Mouse (Mus musculus): ENCODE measurements at regions not wholly inside any gene's neighbourhood (a gene's known extent, or its start where the extent isn't known, plus 50 kb on each side); places are given as distances from the start of the nearest gene placed in this dataset.

GRCm38 (mm10) chr17:87530818-87531410 lies 84.2 kb upstream of the Calm2 start:
- peak in 1 of 2 experiments; percentile 6 for DNase-seq (ENCODE audit: extremely low spot score in 1 of 2, low spot score in 1 of 2)

GRCm38 (mm10) chr17:87531411-87532157 lies 84.8 kb upstream of the Calm2 start:
- peak in 1 of 2 experiments; percentile 36 for DNase-seq (ENCODE audit: extremely low spot score in 1 of 2, low spot score in 1 of 2)

- DNase-seq (ENCODE audit: extremely low spot score in 1 of 2, low spot score in 1 of 2), result peak in 1 of 2 experiments; percentile 22
Measured at GRCm38 (mm10) chr17:87532158-87532545, 85.4 kb upstream of the Calm2 start.

- peak in 1 of 2 experiments; percentile 14 for DNase-seq (ENCODE audit: extremely low spot score in 1 of 2, low spot score in 1 of 2)
Measured at GRCm38 (mm10) chr17:87532762-87533161, 86.0 kb upstream of the Calm2 start.

- no peak for DNase-seq (ENCODE audit: extremely low spot score in 1 of 2, low spot score in 1 of 2)
Measured at GRCm38 (mm10) chr17:87549568-87549967, 86.2 kb upstream of the Epcam start.

- DNase-seq (ENCODE audit: extremely low spot score in 1 of 2, low spot score in 1 of 2), result no peak
Measured at GRCm38 (mm10) chr17:87550518-87551164, 85.1 kb upstream of the Epcam start.

GRCm38 (mm10) chr17:87554561-87554960 lies 81.2 kb upstream of the Epcam start:
- DNase-seq (ENCODE audit: extremely low spot score in 1 of 2, low spot score in 1 of 2), result no peak

- DNase-seq (ENCODE audit: extremely low spot score in 1 of 2, low spot score in 1 of 2), result no peak
Measured at GRCm38 (mm10) chr17:87558419-87558818, 77.4 kb upstream of the Epcam start.

GRCm38 (mm10) chr17:87559641-87560040 lies 76.1 kb upstream of the Epcam start:
- no peak for DNase-seq (ENCODE audit: extremely low spot score in 1 of 2, low spot score in 1 of 2)

GRCm38 (mm10) chr17:87560923-87561322 lies 74.9 kb upstream of the Epcam start:
- no peak for DNase-seq (ENCODE audit: extremely low spot score in 1 of 2, low spot score in 1 of 2)

GRCm38 (mm10) chr17:87563375-87563774 lies 72.4 kb upstream of the Epcam start:
- peak in 1 of 2 experiments; percentile 31 for DNase-seq (ENCODE audit: extremely low spot score in 1 of 2, low spot score in 1 of 2)

GRCm38 (mm10) chr17:87565631-87566030 lies 70.1 kb upstream of the Epcam start:
- no peak for DNase-seq (ENCODE audit: extremely low spot score in 1 of 2, low spot score in 1 of 2)

GRCm38 (mm10) chr17:87566296-87566695 lies 69.5 kb upstream of the Epcam start:
- DNase-seq (ENCODE audit: extremely low spot score in 1 of 2, low spot score in 1 of 2), result no peak

- no peak for DNase-seq (ENCODE audit: extremely low spot score in 1 of 2, low spot score in 1 of 2)
Measured at GRCm38 (mm10) chr17:87566996-87567395, 68.8 kb upstream of the Epcam start.

GRCm38 (mm10) chr17:87567475-87567874 lies 68.3 kb upstream of the Epcam start:
- DNase-seq (ENCODE audit: extremely low spot score in 1 of 2, low spot score in 1 of 2), result no peak

- DNase-seq (ENCODE audit: extremely low spot score in 1 of 2, low spot score in 1 of 2), result no peak
Measured at GRCm38 (mm10) chr17:87569981-87570380, 65.8 kb upstream of the Epcam start.

GRCm38 (mm10) chr17:87570676-87571344 lies 65.0 kb upstream of the Epcam start:
- DNase-seq (ENCODE audit: extremely low spot score in 1 of 2, low spot score in 1 of 2), result no peak

- DNase-seq (ENCODE audit: extremely low spot score in 1 of 2, low spot score in 1 of 2), result peak; percentile 87 to 99
Measured at GRCm38 (mm10) chr17:87571345-87571932, 64.3 kb upstream of the Epcam start.

- no peak for DNase-seq (ENCODE audit: extremely low spot score in 1 of 2, low spot score in 1 of 2)
Measured at GRCm38 (mm10) chr17:87583575-87583974, 52.2 kb upstream of the Epcam start.

- DNase-seq (ENCODE audit: extremely low spot score in 1 of 2, low spot score in 1 of 2), result no peak
Measured at GRCm38 (mm10) chr17:87585355-87585754, 50.4 kb upstream of the Epcam start.

Measured in frontal cortex, adult 2 months (tissue).